Mouse (Mus musculus) liver, embryonic 15.5 days (tissue): ENCODE results near the gene Kctd6. TPM values are rescaled to one million over a fixed set of nuclear protein-coding genes. Genes with fewer than 3 reads are reported as not detected.
"Not testable (repeated sequence)": the region's sequence is repeated elsewhere in the genome, so short reads cannot be mapped to it uniquely, and the experiment has no call there.

ENCODE experiments used
- ATAC-seq: fragments of 200-750 bp; cut with Nextera tagmentation; 2 replicates; pipeline ENCODE4 v1.8.0; 2017; ENCODE audit warnings: moderate number of reproducible peaks, mild to moderate bottlenecking, moderate library complexity; ENCODE audit not compliant: insufficient read depth
- H3K27ac ChIP-seq: fragments of 300-500 bp; sonication (generic); replicated peaks from 2 replicates; pipeline ENCODE4 v1.5.1; 2015; ENCODE audit warnings: mild to moderate bottlenecking, inconsistent platforms
- H3K27me3 ChIP-seq: fragments of 300-500 bp; sonication (generic); 2 replicates; pipeline ENCODE4 v1.6.1; 2015; ENCODE audit warnings: mild to moderate bottlenecking, inconsistent platforms
- H3K36me3 ChIP-seq: fragments of 300-500 bp; sonication (generic); replicated peaks from 2 replicates; pipeline ENCODE4 v1.6.1; 2015; ENCODE audit warnings: moderate library complexity, mild to moderate bottlenecking, inconsistent platforms
- H3K4me1 ChIP-seq: fragments of 300-500 bp; sonication (generic); replicated peaks from 2 replicates; pipeline ENCODE4 v1.6.1; 2015; ENCODE audit warnings: inconsistent platforms
- H3K4me2 ChIP-seq: fragments of 300-500 bp; sonication (generic); 2 replicates; pipeline ENCODE4 v1.6.1; 2015; ENCODE audit warnings: moderate library complexity, mild to moderate bottlenecking, inconsistent platforms
- H3K4me3 ChIP-seq: fragments of 300-500 bp; sonication (generic); replicated peaks from 2 replicates; pipeline ENCODE4 v1.5.1; 2015; ENCODE audit warnings: mild to moderate bottlenecking, inconsistent platforms
- H3K9ac ChIP-seq: fragments of 300-500 bp; sonication (generic); 2 replicates; pipeline ENCODE4 v1.6.1; 2015; ENCODE audit warnings: moderate library complexity, mild to moderate bottlenecking, inconsistent platforms
- H3K9me3 ChIP-seq: fragments of 300-500 bp; sonication (generic); replicated peaks from 2 replicates; pipeline ENCODE4 v1.6.1; 2016; ENCODE audit warnings: inconsistent platforms
- WGBS: fragments of 180-500 bp; shearing (Covaris S2); methylation state at CpG from one replicate; pipeline ENCODE4 v1.1.7; 2015; ENCODE audit warnings: mixed read lengths; ENCODE audit not compliant: insufficient replicate concordance; 5-methylcytosine and 5-hydroxymethylcytosine counted together
- polyA plus RNA-seq: library from polyadenylated mRNA; unstranded; fragments of >200 nt; fragmentation: Nextera tagmentation; extraction: Ambion mirVana; gene quantifications from 2 replicates; pipeline ENCODE4 v1.2.1, GENCODE M21; 2015

The Kctd6 gene
- polyA plus RNA-seq, 1 experiment from 2014 or later = 6.0 TPM

GRCm38 (mm10) chr14:8264378-8264777, 50.4 kb downstream of the Kctd6 start:
- Histone ChIP-seq H3K9me3 (no peaks in the 10 kb centered on the region), H3K4me2 (no peak overlapping the region), H3K27ac (no peak overlapping the region), H3K9ac (no peak overlapping the region), H3K36me3 (no peaks in the 10 kb centered on the region), H3K27me3 (no peaks in the 10 kb centered on the region), H3K4me3 (no peak overlapping the region), H3K4me1 (no peaks in the 10 kb centered on the region)
- WGBS = 67% methylated on average over 1 of the region's 1 CpGs
- ATAC-seq = no peak

- not testable (repeated sequence) for H3K36me3 ChIP-seq, H3K27ac ChIP-seq, H3K9me3 ChIP-seq, H3K27me3 ChIP-seq, H3K4me1 ChIP-seq, H3K9ac ChIP-seq, H3K4me3 ChIP-seq, ATAC-seq, H3K4me2 ChIP-seq
- WGBS = 53% methylated on average over 8 of the region's 8 CpGs
These were observed 57.3 kb downstream of the Kctd6 start for GRCm38 (mm10) chr14:8271281-8271680.

Other genes with a start within 250 kb of the Kctd6 start
- 3.9 and 4.6 TPM in 2 replicates for gene Dnase1l3, start 219.6 kb upstream of the Kctd6 start, polyA plus RNA-seq
- 8.1 and 8.5 TPM in 2 replicates for gene Abhd6, start 211.2 kb upstream of the Kctd6 start, polyA plus RNA-seq
- gene Rpp14, start 133.8 kb upstream of the Kctd6 start, polyA plus RNA-seq = 19.9 and 22.0 TPM in 2 replicates
- gene Pxk, start 115.9 kb upstream of the Kctd6 start, polyA plus RNA-seq = 11.3 and 12.1 TPM in 2 replicates
- 103 and 108 TPM in 2 replicates for gene Pdhb, start 41.1 kb upstream of the Kctd6 start, polyA plus RNA-seq
- gene Acox2, start 45.2 kb downstream of the Kctd6 start, polyA plus RNA-seq = 47.0 and 60.4 TPM in 2 replicates
- 0.07 TPM in 1 of 2 replicates, not detected in the other for gene Fam107a, start 103.9 kb downstream of the Kctd6 start, polyA plus RNA-seq
- gene Oit1, start 164.6 kb downstream of the Kctd6 start, polyA plus RNA-seq = not detected in 2 replicates